Mouse (Mus musculus): ENCODE measurements around the gene Glt28d2.
A peak's percentile ranks its signal among the peaks of the same experiment; 100 is the strongest.
"Not testable (repeated sequence)": the region's sequence is repeated elsewhere in the genome, so short reads cannot be mapped to it uniquely, and the experiment has no call there.

The Glt28d2 gene

DNA sequence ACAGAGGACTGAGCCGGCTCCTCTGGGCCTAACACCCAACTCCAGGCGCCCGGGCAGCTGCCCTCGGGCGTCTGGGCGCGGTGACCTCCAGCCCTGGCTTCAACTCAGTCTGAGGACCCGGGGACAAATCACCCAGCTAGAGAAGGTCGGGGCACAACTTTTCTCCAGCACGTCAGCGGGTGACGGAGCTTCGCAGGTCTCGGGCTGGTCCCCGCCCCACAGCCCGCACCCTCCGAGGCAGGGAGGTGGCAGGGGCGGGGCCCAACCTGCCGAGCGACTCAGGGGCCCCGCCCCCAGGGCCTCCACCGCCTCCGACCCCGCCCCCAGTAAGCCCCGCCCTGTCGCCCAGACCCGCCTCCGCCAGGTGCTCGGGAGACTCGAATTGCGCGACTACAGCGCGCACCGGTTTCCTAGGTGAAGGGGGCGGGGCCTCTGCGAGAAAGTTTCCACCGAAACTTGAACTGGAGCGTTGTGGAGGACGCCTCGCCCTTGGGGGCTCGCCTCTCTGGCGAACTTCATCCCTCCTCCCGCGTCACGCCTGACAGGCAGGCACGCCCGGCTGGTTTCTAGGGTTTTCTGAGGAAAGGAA is at the start of gene Glt28d2, which contains the start of gene Gm37240:
TSS of gene Glt28d2 (minus strand) at position 278 of the 589 bp plus-strand sequence.
TSS of gene Gm37240 (minus strand) at position 280 of the 589 bp plus-strand sequence.
- DNase-seq (ENCODE audit: low spot score), result peak; percentile 79

DNA sequence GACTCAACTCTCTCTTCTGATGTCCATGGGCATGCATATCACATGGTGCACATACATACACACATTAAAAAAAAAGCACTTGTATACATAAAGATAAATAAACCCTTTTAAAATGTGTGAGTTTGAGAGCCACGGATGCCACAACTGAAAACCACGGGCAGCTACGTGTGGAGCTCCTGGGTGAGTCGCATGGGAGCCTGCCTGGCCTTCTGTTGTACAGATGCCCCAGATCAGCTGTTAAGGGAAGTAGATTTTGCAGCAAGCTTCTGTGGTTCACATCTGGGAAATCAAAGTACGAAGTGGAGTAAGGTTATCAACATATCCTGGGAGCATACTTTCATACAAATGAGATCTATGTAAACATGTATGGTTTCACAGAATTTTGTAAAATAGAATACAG is 46.3 kb upstream of the Glt28d2 start:
- no peak for DNase-seq (ENCODE audit: low spot score)

GRCm38 (mm10) chr3:85931859-85932258 is 44.5 kb upstream of the Glt28d2 start:
- DNase-seq (ENCODE audit: low spot score), result no peak

DNA sequence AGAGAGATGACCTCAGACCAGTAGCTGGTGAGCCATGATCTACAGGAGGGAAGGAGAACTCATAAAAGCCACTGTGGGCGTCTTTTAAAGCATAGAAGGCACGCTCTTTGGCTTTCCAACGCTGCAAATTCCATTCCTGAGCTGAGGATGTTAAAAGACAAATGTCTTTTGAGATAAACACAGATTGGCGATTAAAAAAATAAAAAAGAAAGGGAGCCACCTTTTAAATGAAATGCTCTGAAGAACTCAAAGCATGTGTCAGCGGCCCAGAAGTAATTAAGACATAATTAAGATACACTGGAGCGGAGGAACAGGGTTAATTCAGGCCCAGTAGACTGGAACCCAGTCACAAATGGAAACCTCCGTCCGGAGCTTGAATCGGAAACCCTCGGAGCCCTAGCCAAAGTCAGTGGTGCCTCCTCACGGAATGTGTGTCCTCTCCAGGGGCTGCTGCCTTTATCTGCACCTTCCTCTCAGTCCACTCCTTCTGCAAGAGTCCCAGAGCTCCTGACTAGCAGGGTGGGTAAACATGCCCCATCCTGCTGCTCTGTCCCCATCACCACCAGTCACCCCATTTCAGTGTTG is 43.4 kb upstream of the Glt28d2 start:
- DNase-seq (ENCODE audit: low spot score), result no peak

DNA sequence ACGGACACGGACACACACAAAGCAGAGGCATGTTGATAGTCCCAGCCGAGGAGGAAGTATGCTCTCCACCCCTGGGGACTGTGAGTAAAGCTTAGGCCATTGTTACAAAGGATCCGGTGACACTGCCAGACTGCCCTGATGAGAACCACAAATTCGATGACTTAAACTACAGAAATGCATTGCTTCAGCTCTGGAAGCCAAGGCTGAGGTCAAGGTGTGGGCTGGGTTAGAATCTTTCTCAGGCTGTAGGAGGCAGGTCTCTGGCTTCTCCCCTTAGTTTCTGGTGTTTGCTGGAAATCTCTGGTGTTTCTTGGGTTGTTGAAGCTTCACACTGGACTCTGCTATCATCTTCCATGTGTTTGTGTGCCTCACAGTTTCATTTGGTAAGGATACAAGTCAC is 42.4 kb upstream of the Glt28d2 start:
- no peak for DNase-seq (ENCODE audit: low spot score)

DNA sequence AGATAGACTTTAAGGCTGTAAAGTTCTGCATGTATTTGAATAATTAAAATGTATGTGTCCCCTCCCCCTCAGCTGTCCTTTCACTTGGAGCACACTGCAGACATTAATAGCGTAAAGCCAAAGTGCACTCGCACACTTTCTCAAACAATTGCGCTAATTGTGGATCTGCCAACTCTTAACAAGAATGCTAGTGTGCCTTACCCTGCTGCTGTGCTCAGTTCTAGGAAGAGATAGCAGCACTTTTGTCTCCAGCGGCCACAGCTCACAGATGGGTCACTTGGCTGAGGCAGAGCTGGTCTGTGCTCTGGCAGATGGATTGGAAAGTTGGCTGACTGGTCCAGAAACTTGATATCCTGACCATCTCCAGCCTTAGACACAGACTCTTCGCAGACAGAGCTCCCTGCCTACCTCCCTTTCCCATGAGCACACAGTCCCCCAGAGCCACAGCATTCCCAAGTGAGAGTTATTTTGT is 40.9 kb upstream of the Glt28d2 start:
- no peak for DNase-seq (ENCODE audit: low spot score)

- DNase-seq (ENCODE audit: low spot score), result no peak
Measured at GRCm38 (mm10) chr3:85927296-85927695, 40.0 kb upstream of the Glt28d2 start.

- peak; percentile 91 for DNase-seq (ENCODE audit: low spot score)
Measured at GRCm38 (mm10) chr3:85923954-85924945, 36.9 kb upstream of the Glt28d2 start.

- no peak for DNase-seq (ENCODE audit: low spot score)
Measured at GRCm38 (mm10) chr3:85923343-85923742, 36.0 kb upstream of the Glt28d2 start.

DNA sequence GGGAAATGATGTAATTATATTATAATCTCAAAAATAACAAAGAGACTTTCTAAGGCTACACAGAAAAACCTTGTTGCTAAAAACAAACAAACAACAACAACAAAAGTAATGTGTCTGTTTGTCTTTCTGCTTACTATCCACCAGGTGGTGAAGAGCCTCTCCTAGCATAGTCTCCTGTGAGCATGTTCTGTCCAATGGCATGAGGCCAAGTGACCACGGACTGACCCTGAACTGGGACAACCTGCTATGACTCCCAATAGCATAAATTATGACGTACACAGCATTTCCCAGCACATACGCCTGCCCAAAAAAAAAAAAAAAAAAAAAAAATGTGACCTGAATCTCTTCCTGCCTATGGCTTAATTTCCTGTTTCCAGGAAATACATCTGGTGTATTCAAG is 35.0 kb upstream of the Glt28d2 start:
- DNase-seq (ENCODE audit: low spot score), result no peak

- not testable (repeated sequence) for DNase-seq (ENCODE audit: low spot score)
Measured at GRCm38 (mm10) chr3:85920671-85921070, 33.4 kb upstream of the Glt28d2 start.

GRCm38 (mm10) chr3:85917600-85917999 is 30.3 kb upstream of the Glt28d2 start:
- DNase-seq (ENCODE audit: low spot score), result peak; percentile 55

GRCm38 (mm10) chr3:85914806-85915205 is 27.5 kb upstream of the Glt28d2 start:
- DNase-seq (ENCODE audit: low spot score), result no peak

DNA sequence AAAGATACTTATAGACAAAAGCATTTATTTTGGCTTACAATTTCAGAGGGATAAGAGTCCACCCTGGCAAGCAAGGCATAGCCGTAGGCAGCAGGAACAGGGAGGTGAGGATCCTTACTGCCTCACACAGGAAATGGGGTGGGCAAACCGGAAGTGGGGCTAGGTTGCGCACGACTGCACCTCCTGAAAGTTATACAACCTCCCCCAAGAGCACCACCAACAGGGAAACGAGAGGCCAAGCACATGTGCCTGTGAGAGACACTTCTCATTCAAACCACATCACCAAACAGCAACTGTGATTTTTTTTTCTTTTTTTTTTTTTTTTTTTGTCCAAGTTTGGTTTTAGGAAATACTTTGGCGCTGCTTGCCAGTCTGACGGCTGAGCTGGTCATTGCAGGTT is 19.8 kb upstream of the Glt28d2 start:
- peak; percentile 18 for DNase-seq (ENCODE audit: low spot score)

GRCm38 (mm10) chr3:85904371-85904770 is 17.1 kb upstream of the Glt28d2 start:
- no peak for DNase-seq (ENCODE audit: low spot score)

GRCm38 (mm10) chr3:85895020-85895419 is 7.7 kb upstream of the Glt28d2 start:
- DNase-seq (ENCODE audit: low spot score), result no peak

DNA sequence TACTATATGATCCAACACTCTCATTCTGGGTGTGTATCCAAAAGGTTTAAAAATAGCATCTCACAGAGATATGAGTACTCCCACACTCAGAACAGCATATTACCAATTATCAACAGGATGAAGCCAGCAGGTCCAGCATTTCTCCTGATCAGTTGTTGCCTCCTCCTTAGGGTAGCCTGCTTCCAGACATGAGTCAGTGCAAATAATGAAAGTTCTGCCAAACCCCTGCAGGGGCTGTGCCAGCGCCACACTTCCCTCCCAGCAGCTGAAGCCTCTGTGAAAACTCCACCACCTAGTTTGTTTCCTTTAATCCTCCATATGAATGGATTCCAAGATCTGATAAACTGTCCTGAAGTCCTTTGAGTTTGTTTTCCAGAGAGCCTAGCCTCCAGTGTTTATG is 4.3 kb upstream of the Glt28d2 start:
- no peak for DNase-seq (ENCODE audit: low spot score)

DNA sequence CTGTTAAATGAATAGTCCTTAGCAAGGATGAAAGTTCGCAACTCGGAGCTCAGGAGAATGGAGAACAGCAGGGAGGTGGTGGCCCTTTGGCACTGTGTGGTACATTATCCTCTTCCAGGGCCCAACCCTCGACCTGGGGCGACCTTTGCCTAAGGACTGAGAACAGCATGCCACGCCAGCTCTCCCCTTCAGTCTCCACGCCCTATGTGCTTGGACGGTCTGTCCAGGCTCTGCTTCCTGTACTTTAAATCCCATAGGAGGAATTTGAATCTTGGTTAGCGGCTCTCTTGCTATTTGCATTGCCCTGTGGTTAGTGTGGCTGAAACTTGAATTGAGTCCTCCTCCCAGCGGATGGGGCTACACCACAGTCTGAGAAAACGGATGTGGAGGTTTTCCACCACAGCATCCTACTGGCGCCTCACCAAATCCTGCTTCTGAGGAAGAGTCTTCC is 930 bp upstream of the Glt28d2 start:
- peak; percentile 38 for DNase-seq (ENCODE audit: low spot score)

DNA sequence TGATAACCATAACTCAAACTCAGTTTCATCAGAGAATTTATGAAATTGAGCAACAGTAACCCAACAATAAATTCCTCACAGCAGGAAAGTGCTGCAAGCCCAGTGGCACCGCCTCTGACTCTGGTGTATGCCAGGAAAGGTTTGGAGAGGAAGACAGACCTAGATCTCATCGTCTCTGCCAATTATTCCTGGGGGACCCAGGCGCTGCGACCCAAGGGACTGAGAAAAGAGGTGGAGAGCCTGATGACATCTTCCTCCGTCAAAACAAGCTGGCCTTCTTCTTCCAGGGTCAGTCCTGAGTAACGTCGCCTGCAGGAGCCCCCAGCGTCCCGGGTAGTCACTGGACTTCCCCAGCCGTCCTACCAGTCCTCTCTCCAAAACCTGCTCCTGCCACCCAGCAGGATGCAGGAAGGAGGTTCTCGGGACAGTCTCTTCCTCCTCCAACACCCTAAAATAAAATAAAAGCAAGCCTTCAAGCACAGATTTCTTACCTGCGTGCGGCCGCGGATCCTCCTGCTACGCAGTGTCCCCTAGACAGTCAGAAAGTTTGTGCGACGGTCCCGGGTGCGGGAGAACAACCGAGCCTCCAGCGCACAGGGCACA is 579 bp downstream of the Glt28d2 start:
- no peak for DNase-seq (ENCODE audit: low spot score)

DNA sequence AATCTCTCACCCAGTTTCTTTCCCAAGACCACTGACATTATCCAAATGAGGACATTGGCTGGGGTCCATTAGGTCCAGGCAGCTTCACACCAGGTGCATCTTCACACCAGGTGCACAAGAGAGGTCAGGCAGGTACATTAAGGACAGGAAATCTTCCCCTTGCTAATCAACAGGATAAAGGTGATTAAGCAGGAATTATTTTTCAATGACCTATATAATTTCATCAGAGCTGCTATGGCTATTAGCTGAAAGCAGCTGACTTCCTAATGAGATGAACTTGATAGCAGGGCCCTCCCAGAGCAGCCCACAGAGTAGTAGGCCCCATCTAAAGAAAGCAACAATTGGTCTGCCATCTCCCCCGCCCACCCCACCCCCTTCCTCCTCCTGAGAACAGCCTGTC is 1.4 kb downstream of the Glt28d2 start:
- DNase-seq (ENCODE audit: low spot score), result no peak

GRCm38 (mm10) chr3:85880687-85881086 is 6.6 kb downstream of the Glt28d2 start:
- DNase-seq (ENCODE audit: low spot score), result no peak

DNA sequence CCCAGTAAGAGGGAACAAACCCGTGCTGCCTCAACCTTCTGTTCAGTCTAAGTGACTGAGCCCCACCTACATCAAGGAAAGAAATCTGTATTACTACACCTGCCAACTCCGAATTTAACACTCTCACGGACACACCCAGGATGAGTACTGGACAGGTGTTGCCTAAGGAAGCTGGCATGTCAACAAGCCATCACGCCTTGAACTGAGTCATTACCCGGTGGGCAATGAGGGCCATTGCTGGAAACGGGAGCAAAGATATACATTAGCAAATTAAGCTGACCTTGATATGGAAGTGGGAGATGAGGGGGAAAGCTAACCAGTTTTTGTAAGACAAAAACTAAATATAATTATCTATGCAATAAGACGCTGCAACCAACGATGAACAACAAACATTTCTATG is 7.2 kb downstream of the Glt28d2 start:
- DNase-seq (ENCODE audit: low spot score), result no peak
